Mouse (Mus musculus) hindbrain, postnatal 0 days (tissue): Measurements from ENCODE around the gene Wtap. TPM values are rescaled to one million over a fixed set of nuclear protein-coding genes. Genes with fewer than 3 reads are reported as not detected.
"Not testable (repeated sequence)": the region's sequence is repeated elsewhere in the genome, so short reads cannot be mapped to it uniquely, and the experiment has no call there.

Experiments used
- ATAC-seq: fragments of 200-750 bp; cut with Nextera tagmentation; 2 replicates; pipeline ENCODE4 v1.8.0; 2017; ENCODE audit warnings: mild to moderate bottlenecking, moderate TSS enrichment, moderate library complexity
- DNase-seq: peaks from one replicate; pipeline ENCODE4 v3.0.0-alpha.2; 2015; ENCODE audit warnings: low spot score
- H3K27ac ChIP-seq: fragments of 300-500 bp; sonication (generic); 2 replicates; pipeline ENCODE4 v1.5.1; 2014; ENCODE audit warnings: mild to moderate bottlenecking
- H3K27me3 ChIP-seq: fragments of 300-500 bp; sonication (generic); 2 replicates; pipeline ENCODE4 v1.6.1; 2014; ENCODE audit warnings: low read length, mixed read lengths; ENCODE audit not compliant: insufficient read depth
- H3K36me3 ChIP-seq: fragments of 300-500 bp; sonication (generic); 2 replicates; pipeline ENCODE4 v1.6.1; 2014; ENCODE audit warnings: low read length, mixed read lengths; ENCODE audit not compliant: insufficient read depth
- H3K4me1 ChIP-seq: fragments of 300-500 bp; sonication (generic); 2 replicates; pipeline ENCODE4 v1.6.1; 2014; ENCODE audit warnings: antibody characterized with exemption, low read length, mixed read lengths; ENCODE audit not compliant: insufficient read depth
- H3K4me2 ChIP-seq: fragments of 300-500 bp; sonication (generic); 2 replicates; pipeline ENCODE4 v1.6.1; 2014; ENCODE audit warnings: low read depth, mild to moderate bottlenecking, low read length, moderate library complexity, mixed read lengths
- H3K4me3 ChIP-seq: fragments of 300-500 bp; sonication (generic); 2 replicates; pipeline ENCODE4 v1.5.1; 2014; ENCODE audit warnings: low read length
- H3K9ac ChIP-seq: fragments of 300-500 bp; sonication (generic); replicated peaks from 2 replicates; pipeline ENCODE4 v1.6.1; 2014; ENCODE audit warnings: mild to moderate bottlenecking, low read length, moderate library complexity, mixed read lengths
- H3K9me3 ChIP-seq: fragments of 300-500 bp; sonication (generic); 2 replicates; pipeline ENCODE4 v1.6.1; 2016; ENCODE audit warnings: low read length, mixed read lengths
- CTCF ChIP-seq: IDR thresholded peaks from 2 replicates; pipeline ENCODE4 v1.5.1; 2016; ENCODE audit warnings: antibody characterized with exemption, control low read depth, low read depth
- WGBS: fragments of 180-500 bp; shearing (Covaris S2); extraction: QIAGEN DNeasy Blood & Tissue Kit; methylation state at CpG from one replicate; pipeline ENCODE4 v1.1.7; 2014; 5-methylcytosine and 5-hydroxymethylcytosine counted together
- polyA plus RNA-seq: library from polyadenylated mRNA; unstranded; fragments of >200 nt; fragmentation: Nextera tagmentation; extraction: Ambion mirVana; gene quantifications from 2 replicates; pipeline ENCODE4 v1.2.1, GENCODE M21; 2015
- total RNA-seq: library from RNA; depleted of rRNA; stranded (reverse); fragments of >200 nt; gene quantifications from 2 replicates; pipeline ENCODE4 v1.2.3, GENCODE M21; 2014; rRNA removed

Gene Wtap
- total and polyA plus RNA-seq, 2 experiments from 2014 or later: 54.2 to 126 TPM

- H3K4me2 ChIP-seq: no peak overlapping the region
- no peak overlapping the region for H3K27ac ChIP-seq
- 60% methylated on average over 4 of the region's 4 CpGs for WGBS
- ATAC-seq (no peak), DNase-seq (no peak)
- no peaks in the 10 kb centered on the region for H3K9me3 ChIP-seq
- no peaks in the 10 kb centered on the region for H3K27me3 ChIP-seq
- no peak for TF ChIP-seq CTCF
- no peaks in the 10 kb centered on the region for H3K36me3 ChIP-seq
- no peak overlapping the region for H3K9ac ChIP-seq
- H3K4me1 ChIP-seq: no peaks in the 10 kb centered on the region
- H3K4me3 ChIP-seq: no peak overlapping the region
Observed at GRCm38 (mm10) chr17:12935719-12936118, 58.2 kb downstream of the Wtap start.

- H3K4me3 ChIP-seq, ATAC-seq, H3K27ac ChIP-seq, DNase-seq, H3K9me3 ChIP-seq, H3K36me3 ChIP-seq, H3K27me3 ChIP-seq, H3K9ac ChIP-seq, H3K4me2 ChIP-seq, H3K4me1 ChIP-seq: not testable (repeated sequence)
- WGBS: 86% methylated on average over 5 of the region's 5 CpGs
Observed at GRCm38 (mm10) chr17:12931576-12931975, 62.4 kb downstream of the Wtap start.

- no peak overlapping the region for H3K4me3 ChIP-seq
- H3K9ac ChIP-seq: no peak overlapping the region
- peaks cover 53% of the 10 kb centered on the region for H3K36me3 ChIP-seq
- H3K4me1 ChIP-seq: no peaks in the 10 kb centered on the region
- no peak for TF ChIP-seq CTCF
- H3K4me2 ChIP-seq: no peak overlapping the region
- H3K27me3 ChIP-seq: no peaks in the 10 kb centered on the region
- no peaks in the 10 kb centered on the region for H3K9me3 ChIP-seq
- no peak overlapping the region for H3K27ac ChIP-seq
- DNase-seq (no peak), ATAC-seq (no peak)
- WGBS: 88% methylated on average over 8 of the region's 8 CpGs
Observed at GRCm38 (mm10) chr17:12925703-12926180, 68.2 kb downstream of the Wtap start.

GRCm38 (mm10) chr17:12925001-12925400 is 69.0 kb downstream of the Wtap start:
- H3K36me3 ChIP-seq: peaks cover 60% of the 10 kb centered on the region
- 89% methylated on average over 3 of the region's 3 CpGs for WGBS
- TF ChIP-seq CTCF: no peak
- no peak for ATAC-seq
- H3K4me1 ChIP-seq: no peaks in the 10 kb centered on the region
- no peak overlapping the region for H3K9ac ChIP-seq
- H3K4me2 ChIP-seq: no peak overlapping the region
- no peaks in the 10 kb centered on the region for H3K27me3 ChIP-seq
- no peak overlapping the region for H3K4me3 ChIP-seq
- DNase-seq: no peak
- no peaks in the 10 kb centered on the region for H3K9me3 ChIP-seq
- no peak overlapping the region for H3K27ac ChIP-seq

- TF ChIP-seq CTCF: no peak
- DNase-seq (no peak), ATAC-seq (no peak)
- no peaks in the 10 kb centered on the region for H3K4me1 ChIP-seq
- H3K9ac ChIP-seq: no peak overlapping the region
- no peak overlapping the region for H3K4me2 ChIP-seq
- H3K27ac ChIP-seq: no peak overlapping the region
- WGBS: 93% methylated on average over 1 of the region's 1 CpGs
- H3K36me3 ChIP-seq: peaks cover 63% of the 10 kb centered on the region
- no peaks in the 10 kb centered on the region for H3K27me3 ChIP-seq
- H3K9me3 ChIP-seq: no peaks in the 10 kb centered on the region
- H3K4me3 ChIP-seq: no peak overlapping the region
Observed at GRCm38 (mm10) chr17:12921073-12921472, 72.9 kb downstream of the Wtap start.

Other genes starting within 250 kb of the Wtap start
- gene Igf2r, start 224.5 kb downstream of the Wtap start, total RNA-seq: 30.7 and 30.9 TPM in 2 replicates
- gene Igf2r, start 224.5 kb downstream of the Wtap start, polyA plus RNA-seq: 4.2 and 4.7 TPM in 2 replicates
- gene Mas1, start 126.0 kb downstream of the Wtap start, total RNA-seq: 0.10 TPM in 1 of 2 replicates, not detected in the other
- gene Mas1, start 126.0 kb downstream of the Wtap start, polyA plus RNA-seq: 0.19 and 0.32 TPM in 2 replicates
- not detected in 2 replicates for gene Mrgprh, start 118.1 kb downstream of the Wtap start, total RNA-seq
- gene Mrgprh, start 118.1 kb downstream of the Wtap start, polyA plus RNA-seq: not detected in 2 replicates
- 0.94 and 2.4 TPM in 2 replicates for gene Pnldc1, start 83.9 kb downstream of the Wtap start, total RNA-seq
- 1.8 and 2.0 TPM in 2 replicates for gene Pnldc1, start 83.9 kb downstream of the Wtap start, polyA plus RNA-seq
- gene Tcp1, start 78.5 kb downstream of the Wtap start, total RNA-seq: 310 and 510 TPM in 2 replicates
- 350 TPM in 2 replicates for gene Tcp1, start 78.5 kb downstream of the Wtap start, polyA plus RNA-seq
- gene Mrpl18, start 77.8 kb downstream of the Wtap start, total RNA-seq: 34.1 and 46.9 TPM in 2 replicates
- 116 and 123 TPM in 2 replicates for gene Mrpl18, start 77.8 kb downstream of the Wtap start, polyA plus RNA-seq
- 0.36 and 0.94 TPM in 2 replicates for gene Acat3, start 53.6 kb downstream of the Wtap start, total RNA-seq
- 0.75 and 0.91 TPM in 2 replicates for gene Acat3, start 53.6 kb downstream of the Wtap start, polyA plus RNA-seq
- gene Acat2, start 33.4 kb downstream of the Wtap start, total RNA-seq: 155 and 161 TPM in 2 replicates
- 212 and 215 TPM in 2 replicates for gene Acat2, start 33.4 kb downstream of the Wtap start, polyA plus RNA-seq
- gene Sod2, start 12.7 kb upstream of the Wtap start, total RNA-seq: 229 and 295 TPM in 2 replicates
- gene Sod2, start 12.7 kb upstream of the Wtap start, polyA plus RNA-seq: 149 and 155 TPM in 2 replicates
- gene Gpr31b, start 58.1 kb upstream of the Wtap start, total RNA-seq: 0.73 TPM in 1 of 2 replicates, not detected in the other
- not detected in 2 replicates for gene Gpr31b, start 58.1 kb upstream of the Wtap start, polyA plus RNA-seq
- gene Tcp10b, start 66.9 kb upstream of the Wtap start, total RNA-seq: 0.18 TPM in 1 of 2 replicates, not detected in the other
- gene Tcp10b, start 66.9 kb upstream of the Wtap start, polyA plus RNA-seq: 0.28 and 0.31 TPM in 2 replicates
- gene Unc93a, start 137.6 kb upstream of the Wtap start, total RNA-seq: not detected in 2 replicates
- 0.08 TPM in 1 of 2 replicates, not detected in the other for gene Unc93a, start 137.6 kb upstream of the Wtap start, polyA plus RNA-seq
- gene Smok2a, start 227.0 kb upstream of the Wtap start, total RNA-seq: not detected in 2 replicates
- gene Smok2a, start 227.0 kb upstream of the Wtap start, polyA plus RNA-seq: not detected in 2 replicates
- not detected in 2 replicates for gene Smok2b, start 236.1 kb upstream of the Wtap start, total RNA-seq
- gene Smok2b, start 236.1 kb upstream of the Wtap start, polyA plus RNA-seq: not detected in 2 replicates